Mouse (Mus musculus) limb, embryonic 11.5 days (tissue): ENCODE measurements around the gene Kbtbd7. TPM values are rescaled to one million over a fixed set of nuclear protein-coding genes. Genes with fewer than 3 reads are reported as not detected.
"Not testable (repeated sequence)": the region's sequence is repeated elsewhere in the genome, so short reads cannot be mapped to it uniquely, and the experiment has no call there.

Experiments used
- ATAC-seq: fragments of 200-750 bp; cut with Nextera tagmentation; 2 replicates; pipeline ENCODE4 v1.8.0; 2017; ENCODE audit warnings: low read depth; ENCODE audit not compliant: insufficient number of reproducible peaks, low FRiP score, low TSS enrichment
- DNase-seq: peaks from one replicate; pipeline ENCODE4 v3.0.0-alpha.2; 2015; ENCODE audit warnings: low spot score
- H3K27ac ChIP-seq: fragments of 300-500 bp; sonication (generic); replicated peaks from 2 replicates; pipeline ENCODE4 v1.5.1; 2014; ENCODE audit warnings: low read depth, mild to moderate bottlenecking, low read length
- H3K27me3 ChIP-seq: fragments of 300-500 bp; sonication (generic); 2 replicates; pipeline ENCODE4 v1.6.1; 2014; ENCODE audit warnings: mild to moderate bottlenecking, low read length, mixed read lengths; ENCODE audit not compliant: control insufficient read depth, insufficient read depth
- H3K36me3 ChIP-seq: fragments of 300-500 bp; sonication (generic); 2 replicates; pipeline ENCODE4 v1.6.1; 2014; ENCODE audit warnings: mild to moderate bottlenecking, low read length, moderate library complexity, mixed read lengths; ENCODE audit not compliant: control insufficient read depth, insufficient read depth
- H3K4me1 ChIP-seq: fragments of 300-500 bp; sonication (generic); 2 replicates; pipeline ENCODE4 v1.6.1; 2014; ENCODE audit warnings: low read length, mixed read lengths; ENCODE audit not compliant: control insufficient read depth, insufficient read depth
- H3K4me2 ChIP-seq: fragments of 300-500 bp; sonication (generic); 2 replicates; pipeline ENCODE4 v1.6.1; 2014; ENCODE audit warnings: low read depth, mild to moderate bottlenecking, moderate library complexity; ENCODE audit not compliant: severe bottlenecking
- H3K4me3 ChIP-seq: fragments of 300-500 bp; sonication (generic); 2 replicates; pipeline ENCODE4 v1.5.1; 2014; ENCODE audit warnings: low read depth, low read length
- H3K9ac ChIP-seq: fragments of 300-500 bp; sonication (generic); 2 replicates; pipeline ENCODE4 v1.6.1; 2014; ENCODE audit warnings: mild to moderate bottlenecking, low read length
- H3K9me3 ChIP-seq: fragments of 300-500 bp; sonication (generic); 2 replicates; pipeline ENCODE4 v1.6.1; 2016; ENCODE audit warnings: low read length; ENCODE audit not compliant: control insufficient read depth
- WGBS: fragments of 180-500 bp; shearing (Covaris S2); extraction: QIAGEN DNeasy Blood & Tissue Kit; methylation state at CpG from one replicate; pipeline ENCODE4 v1.1.7; 2014; 5-methylcytosine and 5-hydroxymethylcytosine counted together
- polyA plus RNA-seq: library from polyadenylated mRNA; unstranded; fragments of >200 nt; fragmentation: Nextera tagmentation; extraction: Ambion mirVana; gene quantifications from 2 replicates; pipeline ENCODE4 v1.2.1, GENCODE M21; 2014

The Kbtbd7 gene
- polyA plus RNA-seq, 1 experiment from 2014 or later, result 18.7 TPM

GRCm38 (mm10) chr14:79440655-79441054 is 14.3 kb downstream of the Kbtbd7 start:
- Histone ChIP-seq H3K4me1 (no peaks in the 10 kb centered on the region), H3K9ac (no peak overlapping the region), H3K27ac (no peak overlapping the region), H3K36me3 (no peaks in the 10 kb centered on the region), H3K4me3 (no peak overlapping the region), H3K27me3 (no peaks in the 10 kb centered on the region), H3K9me3 (no peaks in the 10 kb centered on the region), H3K4me2 (no peak overlapping the region)
- ATAC-seq (no peak), DNase-seq (no peak)
- WGBS, result 85% methylated on average over 2 of the region's 2 CpGs

- 88% methylated on average over 5 of the region's 5 CpGs for WGBS
- Histone ChIP-seq H3K9ac (no peak overlapping the region), H3K36me3 (no peaks in the 10 kb centered on the region), H3K4me1 (no peaks in the 10 kb centered on the region), H3K27me3 (no peaks in the 10 kb centered on the region), H3K4me3 (no peak overlapping the region), H3K9me3 (no peaks in the 10 kb centered on the region), H3K27ac (no peak overlapping the region), H3K4me2 (no peak overlapping the region)
- ATAC-seq (no peak), DNase-seq (no peak)
These were observed 15.1 kb downstream of the Kbtbd7 start for GRCm38 (mm10) chr14:79441441-79441840.

GRCm38 (mm10) chr14:79444601-79445000 is 18.3 kb downstream of the Kbtbd7 start:
- 89% methylated on average over 9 of the region's 9 CpGs for WGBS
- no peak overlapping the region for H3K4me3 ChIP-seq

GRCm38 (mm10) chr14:79445055-79445620 is 18.8 kb downstream of the Kbtbd7 start:
- Histone ChIP-seq H3K9me3 (no peaks in the 10 kb centered on the region), H3K4me2 (no peak overlapping the region), H3K27me3 (no peaks in the 10 kb centered on the region), H3K9ac (no peak overlapping the region), H3K36me3 (no peaks in the 10 kb centered on the region), H3K27ac (no peak overlapping the region), H3K4me3 (no peak overlapping the region), H3K4me1 (no peaks in the 10 kb centered on the region)
- DNase-seq (no peak), ATAC-seq (no peak)
- 80% methylated on average over 16 of the region's 16 CpGs for WGBS

More at GRCm38 (mm10) chr14:79444601-79445000, 18.3 kb downstream of the Kbtbd7 start:
- no peak overlapping the region for H3K4me2 ChIP-seq
- no peaks in the 10 kb centered on the region for H3K4me1 ChIP-seq
- no peak overlapping the region for H3K9ac ChIP-seq
- no peak overlapping the region for H3K27ac ChIP-seq
- ATAC-seq, result no peak
- H3K36me3 ChIP-seq, result no peaks in the 10 kb centered on the region
- no peaks in the 10 kb centered on the region for H3K27me3 ChIP-seq
- H3K9me3 ChIP-seq, result no peaks in the 10 kb centered on the region
- no peak for DNase-seq

GRCm38 (mm10) chr14:79451681-79452590 is 25.6 kb downstream of the Kbtbd7 start, which contains the start of gene Kbtbd6:
TSS of gene Kbtbd6 (plus strand) at chr14:79451835.
- H3K36me3 ChIP-seq, H3K27me3 ChIP-seq, H3K4me1 ChIP-seq, H3K27ac ChIP-seq, H3K9me3 ChIP-seq: not testable (repeated sequence)
- DNase-seq, result peak; percentile 91
- ATAC-seq, result peak; percentile 85
- peak within 1 kb of the TSS; percentile 67 for H3K9ac ChIP-seq
- H3K4me2 ChIP-seq, result peak within 1 kb of the TSS; percentile 58
- H3K4me3 ChIP-seq, result peak within 1 kb of the TSS; percentile 41
- 16% methylated on average over 42 of the region's 89 CpGs for WGBS

- 97% methylated on average over 7 of the region's 10 CpGs for WGBS
- H3K4me1 ChIP-seq, H3K9me3 ChIP-seq, DNase-seq, H3K4me2 ChIP-seq, ATAC-seq, H3K9ac ChIP-seq, H3K36me3 ChIP-seq, H3K27me3 ChIP-seq, H3K4me3 ChIP-seq, H3K27ac ChIP-seq: not testable (repeated sequence)
These were observed 26.3 kb downstream of the Kbtbd7 start for GRCm38 (mm10) chr14:79452591-79452934.

- 94% methylated on average over 1 of the region's 1 CpGs for WGBS
- Histone ChIP-seq H3K27ac (no peak overlapping the region), H3K4me3 (no peak overlapping the region)
These were observed 34.1 kb downstream of the Kbtbd7 start for GRCm38 (mm10) chr14:79460401-79460800.

GRCm38 (mm10) chr14:79460988-79461387 is 34.7 kb downstream of the Kbtbd7 start:
- H3K4me2 ChIP-seq, result no peak overlapping the region
- H3K4me1 ChIP-seq, result no peaks in the 10 kb centered on the region
- no peak for DNase-seq
- H3K9me3 ChIP-seq, result no peaks in the 10 kb centered on the region
- H3K36me3 ChIP-seq, result peaks cover 3% of the 10 kb centered on the region
- H3K27me3 ChIP-seq, result no peaks in the 10 kb centered on the region
- H3K9ac ChIP-seq, result no peak overlapping the region
- no peak overlapping the region for H3K27ac ChIP-seq
- no peak for ATAC-seq
- 95% methylated on average over 4 of the region's 4 CpGs for WGBS
- no peak overlapping the region for H3K4me3 ChIP-seq

More at GRCm38 (mm10) chr14:79460401-79460800, 34.1 kb downstream of the Kbtbd7 start:
- no peaks in the 10 kb centered on the region for H3K27me3 ChIP-seq
- ATAC-seq (no peak), DNase-seq (no peak)
- no peaks in the 10 kb centered on the region for H3K9me3 ChIP-seq
- no peaks in the 10 kb centered on the region for H3K4me1 ChIP-seq
- no peak overlapping the region for H3K9ac ChIP-seq
- peaks cover 3% of the 10 kb centered on the region for H3K36me3 ChIP-seq
- H3K4me2 ChIP-seq, result no peak overlapping the region
